Mouse (Mus musculus) ES-E14 (cell line): ENCODE data around the gene Angptl1.

ENCODE experiments used
- HCFC1 ChIP-seq: IDR thresholded peaks from 2 replicates; pipeline ENCODE4 v1.6.1; 2012; ENCODE audit warnings: low read length, inconsistent platforms, borderline replicate concordance; ENCODE audit not compliant: insufficient read depth
- MAFK ChIP-seq: IDR thresholded peaks from 2 replicates; pipeline ENCODE4 v1.6.1; 2014; ENCODE audit warnings: mild to moderate bottlenecking, low read depth, low read length, inconsistent platforms; ENCODE audit not compliant: insufficient read depth
- ZC3H11A ChIP-seq: IDR thresholded peaks from 2 replicates; pipeline ENCODE4 v1.6.1; 2012; ENCODE audit warnings: low read depth, mild to moderate bottlenecking, inconsistent platforms, low read length, borderline replicate concordance

GRCm38 (mm10) chr1:156852872-156853271 lies 14.5 kb downstream of the Angptl1 start:
- TF ChIP-seq MAFK = no peak
- no peak for TF ChIP-seq HCFC1
- TF ChIP-seq ZC3H11A = no peak
